In the genomic region with DNA sequence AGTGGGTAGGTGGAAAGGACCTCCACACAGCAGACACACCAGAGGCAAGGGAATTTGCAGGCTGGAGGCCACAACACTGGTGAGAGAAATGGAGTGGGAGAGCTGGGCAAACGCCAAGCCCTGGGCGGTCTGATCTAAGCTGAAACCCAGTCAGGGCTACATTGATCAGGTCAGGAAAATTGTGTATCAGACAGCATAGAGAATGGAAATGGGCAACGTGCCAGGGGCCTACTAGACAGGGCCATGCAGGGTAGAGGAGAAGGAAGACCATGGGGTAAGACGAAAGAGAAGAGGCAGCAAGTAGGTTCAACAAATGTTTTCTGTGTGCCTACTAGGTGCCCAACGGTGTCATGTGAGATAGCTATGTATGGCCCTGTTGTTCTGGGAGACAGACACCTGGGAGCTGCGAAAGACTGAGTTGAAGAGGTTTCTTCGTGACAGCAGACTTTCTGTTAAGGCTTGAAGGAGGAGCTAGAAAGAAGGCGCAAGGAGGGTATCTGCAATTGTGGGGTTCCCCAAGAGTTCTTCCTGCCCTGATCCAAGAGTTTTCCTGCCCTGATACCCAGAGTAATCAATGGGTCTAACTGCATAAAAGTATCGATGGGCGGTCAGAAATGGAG, we compare ENCODE assay signal across 8 mouse cellular contexts. TPM values are rescaled to one million over a fixed set of nuclear protein-coding genes. Genes with fewer than 3 reads are reported as not detected.
DNase-seq lines count a peak whose midpoint lies in the region; ATAC-seq and TF ChIP-seq lines count a peak whose summit lies in the region.

No protein-coding gene starts in this region.

- no peaks in the 10 kb centered on the region for H3K36me3 ChIP-seq in spleen, adult 2 months (ENCODE audit: control insufficient read depth, insufficient read depth, low read length)
- H3K36me3 ChIP-seq in embryonic facial prominence, embryonic 10.5 days (replicated peaks), result no peaks in the 10 kb centered on the region
- H3K36me3 ChIP-seq in hindbrain, embryonic 11.5 days (ENCODE audit: control insufficient read depth, insufficient read depth, low read length), result no peaks in the 10 kb centered on the region
- no peaks in the 10 kb centered on the region for H3K36me3 ChIP-seq in limb, embryonic 14.5 days (ENCODE audit: control insufficient read depth, insufficient read depth, low read length)
- H3K36me3 ChIP-seq in neural tube, embryonic 14.5 days (ENCODE audit: control insufficient read depth, insufficient read depth, low read length), result no peaks in the 10 kb centered on the region

- no peaks in the 10 kb centered on the region for H3K9me3 ChIP-seq in embryonic facial prominence, embryonic 10.5 days
- H3K9me3 ChIP-seq in hindbrain, embryonic 11.5 days (ENCODE audit: control insufficient read depth, low read length), result no peaks in the 10 kb centered on the region
- no peaks in the 10 kb centered on the region for H3K9me3 ChIP-seq in limb, embryonic 14.5 days (ENCODE audit: control insufficient read depth, low read length)
- no peaks in the 10 kb centered on the region for H3K9me3 ChIP-seq in neural tube, embryonic 14.5 days (ENCODE audit: control insufficient read depth, low read length)

- peak overlapping the region; percentile 98 for H3K4me3 ChIP-seq in spleen, adult 2 months (ENCODE audit: extremely low read depth, insufficient read depth, insufficient read length)
- peak overlapping the region; percentile 87 for H3K4me3 ChIP-seq in embryonic facial prominence, embryonic 10.5 days
- H3K4me3 ChIP-seq in hindbrain, embryonic 11.5 days (ENCODE audit: low read depth, low read length), result peak overlapping the region; percentile 53; the same call in 1 of the 2 replicates
- peak overlapping the region; percentile 67 for H3K4me3 ChIP-seq in limb, embryonic 14.5 days (replicated peaks; ENCODE audit: low read length)
- H3K4me3 ChIP-seq in neural tube, embryonic 14.5 days (ENCODE audit: low read depth, low read length), result peak overlapping the region; percentile 65

- H3K4me2 ChIP-seq in hindbrain, embryonic 11.5 days (replicated peaks; ENCODE audit: low read depth, low read length), result peak overlapping the region; percentile 27
- H3K4me2 ChIP-seq in limb, embryonic 14.5 days (replicated peaks; ENCODE audit: low read depth, low read length, severe bottlenecking), result peak overlapping the region; percentile 56
- peak overlapping the region; percentile 56 for H3K4me2 ChIP-seq in neural tube, embryonic 14.5 days (ENCODE audit: low read depth, low read length)

- no peak for DNase-seq in spleen, adult 2 months (ENCODE audit: low read depth in 1 of 2, low spot score in 2 of 2)
- no peak for DNase-seq in spleen, adult 12 weeks (ENCODE audit: low spot score)
- no peak for DNase-seq in embryonic facial prominence, embryonic 10.5 days (ENCODE audit: low spot score)
- no peak for DNase-seq in hindbrain, embryonic 11.5 days (ENCODE audit: low spot score)
- no peak for DNase-seq in limb, embryonic 14.5 days (ENCODE audit: low spot score)
- no peak for DNase-seq in thymus, postnatal 14 days
- no peak for DNase-seq in layer of hippocampus, adult 9-11 months

- no peak for TF ChIP-seq POLR2A in spleen, adult 2 months (IDR thresholded peaks at IDR 0.05; ENCODE audit: low read depth, low read length)
- TF ChIP-seq POLR2A in limb, embryonic 14.5 days (IDR thresholded peaks at IDR 0.05; ENCODE audit: borderline replicate concordance, extremely low read depth, insufficient read depth, insufficient read length), result no peak

- ATAC-seq in hindbrain, embryonic 11.5 days (ENCODE audit: low FRiP score), result no peak; the same call in 1 of the 2 replicates
- ATAC-seq in limb, embryonic 14.5 days (ENCODE audit: low FRiP score, low read depth), result no peak
- ATAC-seq in neural tube, embryonic 14.5 days (ENCODE audit: low read depth), result peak; percentile 7; the same call in 1 of the 2 replicates

- 51% methylated on average over 10 of the region's 10 CpGs for WGBS in spleen, adult 2 months
- 44% methylated on average over 10 of the region's 10 CpGs for WGBS in embryonic facial prominence, embryonic 10.5 days
- 48% methylated on average over 10 of the region's 10 CpGs for WGBS in hindbrain, embryonic 11.5 days
- WGBS in limb, embryonic 14.5 days, result 43% methylated on average over 10 of the region's 10 CpGs
- 44% methylated on average over 10 of the region's 10 CpGs for WGBS in neural tube, embryonic 14.5 days

- peaks cover 13% of the 10 kb centered on the region; the same call in 1 of the 2 replicates for H3K4me1 ChIP-seq in spleen, adult 2 months (ENCODE audit: control insufficient read depth, insufficient read depth, insufficient read length)
- H3K4me1 ChIP-seq in embryonic facial prominence, embryonic 10.5 days, result peaks cover 52% of the 10 kb centered on the region
- peaks cover 5% of the 10 kb centered on the region; the same call in 1 of the 2 replicates for H3K4me1 ChIP-seq in hindbrain, embryonic 11.5 days (replicated peaks; ENCODE audit: control insufficient read depth, insufficient read depth, low read length)
- H3K4me1 ChIP-seq in limb, embryonic 14.5 days (ENCODE audit: control insufficient read depth, insufficient read depth, low read length), result peaks cover 12% of the 10 kb centered on the region
- H3K4me1 ChIP-seq in neural tube, embryonic 14.5 days (ENCODE audit: control insufficient read depth, insufficient read depth, low read length), result peaks cover 15% of the 10 kb centered on the region; the same call in 1 of the 2 replicates

- no peak overlapping the region for H3K27ac ChIP-seq in spleen, adult 2 months (ENCODE audit: insufficient read depth, low read length)
- peak overlapping the region; percentile 97 for H3K27ac ChIP-seq in embryonic facial prominence, embryonic 10.5 days (replicated peaks)
- H3K27ac ChIP-seq in hindbrain, embryonic 11.5 days (ENCODE audit: low read depth, low read length), result no peak overlapping the region
- 0 out of 2 replicates have a peak overlapping the region, but pooled peaks have one; percentile 58 for H3K27ac ChIP-seq in limb, embryonic 14.5 days (replicated peaks; ENCODE audit: low read depth, low read length)
- H3K27ac ChIP-seq in neural tube, embryonic 14.5 days (ENCODE audit: low read depth, low read length), result no peak overlapping the region

- H3K27me3 ChIP-seq in spleen, adult 2 months (ENCODE audit: control insufficient read depth, insufficient read depth, low read length), result no peaks in the 10 kb centered on the region
- H3K27me3 ChIP-seq in embryonic facial prominence, embryonic 10.5 days (replicated peaks; ENCODE audit: low read depth, poor library complexity, severe bottlenecking), result peaks cover 17% of the 10 kb centered on the region; the same call in 1 of the 2 replicates
- no peaks in the 10 kb centered on the region for H3K27me3 ChIP-seq in hindbrain, embryonic 11.5 days (ENCODE audit: control insufficient read depth, insufficient read depth, low read length)
- H3K27me3 ChIP-seq in limb, embryonic 14.5 days (ENCODE audit: control insufficient read depth, insufficient read depth, low read length), result no peaks in the 10 kb centered on the region
- no peaks in the 10 kb centered on the region for H3K27me3 ChIP-seq in neural tube, embryonic 14.5 days (ENCODE audit: control insufficient read depth, insufficient read depth, low read length)

- no peak for TF ChIP-seq CTCF in spleen, adult 2 months (IDR thresholded peaks at IDR 0.05; ENCODE audit: extremely low read depth, insufficient read depth, insufficient read length, insufficient replicate concordance)

- no peak overlapping the region; the same call in 1 of the 2 replicates for H3K9ac ChIP-seq in hindbrain, embryonic 11.5 days (ENCODE audit: low read depth, low read length)
- peak overlapping the region; percentile 78 for H3K9ac ChIP-seq in limb, embryonic 14.5 days (ENCODE audit: low read depth, low read length, severe bottlenecking)
- H3K9ac ChIP-seq in neural tube, embryonic 14.5 days (replicated peaks; ENCODE audit: low read depth, low read length), result peak overlapping the region; percentile 66; the same call in 1 of the 2 replicates

RNA-seq across cellular contexts. Expression of gene Nudt14, which starts 0.7 kb away (rescaled TPM):
- polyA plus RNA-seq in spleen, adult 2 months (2012; rRNA removed), result 25.4 and 28.8 TPM in 2 replicates
- 78.1 and 83.8 TPM in 2 replicates for polyA plus RNA-seq in embryonic facial prominence, embryonic 10.5 days (2016; fragmentation: Nextera tagmentation; extraction: Ambion mirVana)
- 57.3 and 69.9 TPM in 2 replicates for polyA plus RNA-seq in hindbrain, embryonic 11.5 days (2014; fragmentation: Nextera tagmentation; extraction: Ambion mirVana)
- polyA plus RNA-seq in limb, embryonic 14.5 days (2012; rRNA removed), result 50.4 and 54.4 TPM in 2 replicates
- 78.4 and 96.0 TPM in 2 replicates for polyA plus RNA-seq in limb, embryonic 14.5 days (2014; fragmentation: Nextera tagmentation; extraction: Ambion mirVana)
- 57.1 and 64.1 TPM in 2 replicates for polyA plus RNA-seq in neural tube, embryonic 14.5 days (2014; fragmentation: Nextera tagmentation; extraction: Ambion mirVana)

RNA-seq across cellular contexts. Expression of gene Jag2, which starts 11.7 kb away (rescaled TPM):
- polyA plus RNA-seq in spleen, adult 2 months (2012; rRNA removed), result 7.8 and 8.6 TPM in 2 replicates
- 4.8 and 5.3 TPM in 2 replicates for polyA plus RNA-seq in embryonic facial prominence, embryonic 10.5 days (2016; fragmentation: Nextera tagmentation; extraction: Ambion mirVana)
- polyA plus RNA-seq in hindbrain, embryonic 11.5 days (2014; fragmentation: Nextera tagmentation; extraction: Ambion mirVana), result 4.2 and 4.7 TPM in 2 replicates
- polyA plus RNA-seq in limb, embryonic 14.5 days (2012; rRNA removed), result 45.8 and 48.4 TPM in 2 replicates
- 12.5 and 14.3 TPM in 2 replicates for polyA plus RNA-seq in limb, embryonic 14.5 days (2014; fragmentation: Nextera tagmentation; extraction: Ambion mirVana)
- polyA plus RNA-seq in neural tube, embryonic 14.5 days (2014; fragmentation: Nextera tagmentation; extraction: Ambion mirVana), result 14.0 and 17.2 TPM in 2 replicates

RNA-seq across cellular contexts. Expression of gene Btbd6, which starts 35.0 kb away (rescaled TPM):
- polyA plus RNA-seq in spleen, adult 2 months (2012; rRNA removed), result 22.3 and 61.1 TPM in 2 replicates
- polyA plus RNA-seq in embryonic facial prominence, embryonic 10.5 days (2016; fragmentation: Nextera tagmentation; extraction: Ambion mirVana), result 22.3 and 23.0 TPM in 2 replicates
- polyA plus RNA-seq in hindbrain, embryonic 11.5 days (2014; fragmentation: Nextera tagmentation; extraction: Ambion mirVana), result 25.6 and 26.8 TPM in 2 replicates
- polyA plus RNA-seq in limb, embryonic 14.5 days (2012; rRNA removed), result 31.0 and 52.7 TPM in 2 replicates
- polyA plus RNA-seq in limb, embryonic 14.5 days (2014; fragmentation: Nextera tagmentation; extraction: Ambion mirVana), result 27.3 and 27.4 TPM in 2 replicates
- 48.1 and 55.5 TPM in 2 replicates for polyA plus RNA-seq in neural tube, embryonic 14.5 days (2014; fragmentation: Nextera tagmentation; extraction: Ambion mirVana)

RNA-seq across cellular contexts. Expression of gene Brf1, which starts 59.2 kb away (rescaled TPM):
- 127 and 186 TPM in 2 replicates for polyA plus RNA-seq in spleen, adult 2 months (2012; rRNA removed)
- polyA plus RNA-seq in embryonic facial prominence, embryonic 10.5 days (2016; fragmentation: Nextera tagmentation; extraction: Ambion mirVana), result 59.8 and 60.9 TPM in 2 replicates
- 53.6 and 57.8 TPM in 2 replicates for polyA plus RNA-seq in hindbrain, embryonic 11.5 days (2014; fragmentation: Nextera tagmentation; extraction: Ambion mirVana)
- 82.5 and 97.4 TPM in 2 replicates for polyA plus RNA-seq in limb, embryonic 14.5 days (2012; rRNA removed)
- 60.9 and 66.2 TPM in 2 replicates for polyA plus RNA-seq in limb, embryonic 14.5 days (2014; fragmentation: Nextera tagmentation; extraction: Ambion mirVana)
- 52.1 and 53.8 TPM in 2 replicates for polyA plus RNA-seq in neural tube, embryonic 14.5 days (2014; fragmentation: Nextera tagmentation; extraction: Ambion mirVana)

Comparison
In these comparisons a context has a peak if more than half of its experiments do, and no peak if none do; other contexts are left out.
1. H3K27ac ChIP-seq: peak in embryonic facial prominence, embryonic 10.5 days (single experiment) and limb, embryonic 14.5 days (single experiment); none in spleen, adult 2 months (single experiment), hindbrain, embryonic 11.5 days (single experiment) and neural tube, embryonic 14.5 days (single experiment).
2. Peak in every context shown above with its lines, with median percentiles within 50 percentile points of each other: H3K4me3 ChIP-seq and H3K4me2 ChIP-seq.